8 mouse cellular contexts compared by ENCODE assay signal in the genomic region with DNA sequence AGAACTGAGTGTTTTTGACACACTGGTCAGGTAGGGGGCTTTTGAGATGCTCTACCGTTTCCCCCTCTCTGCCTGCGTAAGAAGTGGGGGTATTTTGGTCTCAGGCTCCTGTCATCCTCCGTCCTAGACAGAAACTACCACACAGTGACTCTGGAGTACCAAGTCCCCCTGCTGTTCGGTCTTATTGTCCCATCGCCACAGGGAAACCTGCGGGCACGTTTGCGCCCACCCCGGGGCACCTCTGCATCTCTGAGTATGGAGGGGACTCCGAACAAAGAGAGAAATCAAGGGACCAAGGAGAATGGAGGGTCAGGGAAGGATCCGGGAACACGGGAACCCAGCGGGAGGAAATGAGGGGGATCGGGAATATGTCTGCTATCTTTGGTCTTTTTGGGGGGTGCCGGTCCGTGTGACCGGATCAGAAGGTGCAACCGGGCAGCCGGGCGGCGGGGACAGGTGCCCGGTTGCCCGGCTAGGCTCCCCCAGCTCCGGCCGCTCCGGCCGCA. TPM values are rescaled to one million over a fixed set of nuclear protein-coding genes. Genes with fewer than 3 reads are reported as not detected.
A peak's percentile ranks its signal among the peaks of the same experiment; 100 is the strongest.
DNase-seq lines count a peak whose midpoint lies in the region; ATAC-seq and TF ChIP-seq lines count a peak whose summit lies in the region.

No protein-coding gene starts in this region.

- TF ChIP-seq CTCF in layer of hippocampus, adult 2 months (conservative IDR thresholded peaks at IDR 0.05) = peak; percentile 68
- peak; percentile 71 for TF ChIP-seq CTCF in lung, postnatal 0 days (IDR thresholded peaks at IDR 0.05)

- WGBS in forebrain, embryonic 14.5 days = under 1% methylated on average over 27 of the region's 27 CpGs
- under 1% methylated on average over 27 of the region's 27 CpGs for WGBS in lung, postnatal 0 days

- no peaks in the 10 kb centered on the region for H3K27me3 ChIP-seq in forebrain, embryonic 14.5 days (replicated peaks; ENCODE audit: control insufficient read depth, insufficient read depth, low read length)
- H3K27me3 ChIP-seq in lung, postnatal 0 days (replicated peaks; ENCODE audit: insufficient read depth, low read length) = no peaks in the 10 kb centered on the region

- peak overlapping the region; percentile 95 for H3K4me3 ChIP-seq in layer of hippocampus, adult 2 months
- H3K4me3 ChIP-seq in forebrain, embryonic 14.5 days (ENCODE audit: low read depth, low read length) = peak overlapping the region; percentile 59
- peak overlapping the region; percentile 63 for H3K4me3 ChIP-seq in lung, postnatal 0 days (ENCODE audit: low read depth, low read length)

- DNase-seq in layer of hippocampus, adult 2 months (ENCODE audit: low spot score in 2 of 2) = peak in 1 of 2 experiments; percentile 51
- no peak for DNase-seq in layer of hippocampus, adult 8-10 months (ENCODE audit: low spot score in 2 of 2)
- peak; percentile 77 for DNase-seq in ZHBTc4 (ENCODE audit: low read depth, low spot score)
- peak; percentile 68 for DNase-seq in forebrain, embryonic 14.5 days (ENCODE audit: low spot score)
- peak; percentile 87 for DNase-seq in induced T-regulatory cell, adult 2 months (ENCODE audit: low read depth)
- DNase-seq in lung, postnatal 0 days (ENCODE audit: low spot score) = peak; percentile 81
- peak; percentile 54 for DNase-seq in right cerebral cortex, postnatal 25 days
- DNase-seq in left cerebral cortex, adult 18-20 months (ENCODE audit: low spot score in 2 of 2) = no peak

- peak overlapping the region; percentile 96 for H3K9ac ChIP-seq in forebrain, embryonic 14.5 days (ENCODE audit: low read length)
- peak overlapping the region; percentile 99 for H3K9ac ChIP-seq in lung, postnatal 0 days (replicated peaks; ENCODE audit: low read depth)

- peak overlapping the region; percentile 70 for H3K4me2 ChIP-seq in forebrain, embryonic 14.5 days (ENCODE audit: low read length)
- peak overlapping the region; percentile 87 for H3K4me2 ChIP-seq in lung, postnatal 0 days (replicated peaks; ENCODE audit: low read depth, low read length)

- H3K36me3 ChIP-seq in forebrain, embryonic 14.5 days (ENCODE audit: control insufficient read depth, insufficient read depth, low read length) = peaks cover 12% of the 10 kb centered on the region
- peaks cover 3% of the 10 kb centered on the region; the same call in 1 of the 2 replicates for H3K36me3 ChIP-seq in lung, postnatal 0 days (ENCODE audit: insufficient read depth, low read length)

- no peak; the same call in none of the 2 replicates for TF ChIP-seq EP300 in lung, postnatal 0 days (IDR thresholded peaks at IDR 0.05)

- peak; percentile 54 for ATAC-seq in forebrain, embryonic 14.5 days
- ATAC-seq in lung, postnatal 0 days = peak; percentile 23

- H3K27ac ChIP-seq in layer of hippocampus, adult 2 months = peak overlapping the region; percentile 99
- H3K27ac ChIP-seq in forebrain, embryonic 14.5 days (ENCODE audit: low read depth, low read length) = peak overlapping the region; percentile 99
- H3K27ac ChIP-seq in lung, postnatal 0 days (ENCODE audit: low read length) = peak overlapping the region; percentile 99

- no peaks in the 10 kb centered on the region for H3K9me3 ChIP-seq in forebrain, embryonic 14.5 days (replicated peaks; ENCODE audit: control insufficient read depth, low read length)
- no peaks in the 10 kb centered on the region for H3K9me3 ChIP-seq in lung, postnatal 0 days (ENCODE audit: low read length)

- peaks cover 6% of the 10 kb centered on the region; the same call in 1 of the 2 replicates for H3K4me1 ChIP-seq in forebrain, embryonic 14.5 days (ENCODE audit: control insufficient read depth, insufficient read depth, low read length)
- H3K4me1 ChIP-seq in lung, postnatal 0 days (ENCODE audit: insufficient read depth, low read depth, low read length) = 0 out of 2 replicates have a peak, but pooled peaks cover 6% of the 10 kb centered on the region

RNA-seq across cellular contexts. Expression of a gene that starts 0.6 kb away (rescaled TPM):
- total RNA-seq in layer of hippocampus, adult 2 months (2021) = 10 to 100 TPM; 25.0 to 27.3 TPM
- 10 to 100 TPM; 30.6 to 38.0 (median 33.1) TPM for total RNA-seq in layer of hippocampus, adult 8-10 months (2022)
- 56.9 and 80.8 TPM in 2 replicates for polyA plus RNA-seq in forebrain, embryonic 14.5 days (2014; fragmentation: Nextera tagmentation; extraction: Ambion mirVana)
- polyA plus RNA-seq in lung, postnatal 0 days (2015; fragmentation: Nextera tagmentation; extraction: Ambion mirVana) = 201 and 219 TPM in 2 replicates
- 10 to 100 TPM; 52.9 to 58.0 TPM for total RNA-seq in left cerebral cortex, adult 18-20 months (2021)

Comparison
In these comparisons a context has a peak if more than half of its experiments do, and no peak if none do; other contexts are left out.
1. DNase-seq: peak in ZHBTc4 (single experiment), forebrain, embryonic 14.5 days (single experiment), induced T-regulatory cell, adult 2 months (single experiment), lung, postnatal 0 days (single experiment) and right cerebral cortex, postnatal 25 days (single experiment); none in layer of hippocampus, adult 8-10 months (0 of 2) and left cerebral cortex, adult 18-20 months (0 of 2).
2. Peak in every context shown above with its lines, with median percentiles within 50 percentile points of each other: H3K27ac ChIP-seq and H3K4me3 ChIP-seq.